8 mouse cellular contexts compared by ENCODE assay signal in the genomic region with DNA sequence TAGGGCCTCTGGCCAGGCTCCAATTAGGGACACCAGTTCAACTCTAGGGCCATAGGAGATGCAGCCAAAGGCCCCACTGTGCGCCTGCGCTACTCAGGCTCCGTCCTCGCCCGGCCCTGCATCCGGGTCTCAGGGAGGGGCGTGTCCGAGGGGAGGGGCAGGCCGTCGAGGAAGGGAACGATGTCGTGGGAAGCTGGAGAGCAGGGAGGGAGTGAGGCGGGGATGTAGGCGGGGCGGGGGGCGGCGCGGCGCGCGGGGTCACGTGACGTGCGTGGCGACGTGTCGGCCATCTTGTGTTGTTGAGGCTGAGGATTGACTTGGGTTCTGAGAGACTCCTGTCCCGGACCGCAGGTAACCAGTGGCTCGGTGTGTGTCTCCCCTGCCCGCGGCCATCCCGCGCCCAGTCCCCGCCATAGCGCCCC. TPM values are rescaled to one million over a fixed set of nuclear protein-coding genes. Genes with fewer than 3 reads are reported as not detected.
A peak's percentile ranks its signal among the peaks of the same experiment; 100 is the strongest.
DNase-seq lines count a peak whose midpoint lies in the region; ATAC-seq lines count a peak whose summit lies in the region.

A gene (plus strand): TSS at position 257 of the 422 bp plus-strand sequence.

- H3K9me3 ChIP-seq in heart, embryonic 13.5 days, result 0 out of 2 replicates have a peak, but pooled peaks cover under 1% of the 10 kb centered on the region
- H3K9me3 ChIP-seq in liver, embryonic 12.5 days (replicated peaks), result no peaks in the 10 kb centered on the region
- no peaks in the 10 kb centered on the region for H3K9me3 ChIP-seq in stomach, embryonic 15.5 days

- H3K9ac ChIP-seq in heart, embryonic 13.5 days, result peak within 1 kb of the TSS; percentile 99
- H3K9ac ChIP-seq in liver, embryonic 12.5 days, result peak within 1 kb of the TSS; percentile 98
- H3K9ac ChIP-seq in stomach, embryonic 15.5 days, result peak within 1 kb of the TSS; percentile 96

- peaks cover 3% of the 10 kb centered on the region for H3K4me1 ChIP-seq in brown adipose tissue, adult 24 weeks (ENCODE audit: control insufficient read depth, insufficient read depth, insufficient read length, low read length)
- peaks cover 24% of the 10 kb centered on the region for H3K4me1 ChIP-seq in heart, embryonic 13.5 days
- H3K4me1 ChIP-seq in liver, embryonic 12.5 days, result peaks cover 34% of the 10 kb centered on the region
- H3K4me1 ChIP-seq in stomach, embryonic 15.5 days, result no peaks in the 10 kb centered on the region; the same call in 1 of the 2 replicates

- peak within 1 kb of the TSS; percentile 48; the same call in 1 of the 2 replicates for H3K27ac ChIP-seq in brown adipose tissue, adult 24 weeks (replicated peaks; ENCODE audit: low read depth, low read length)
- peak within 1 kb of the TSS; percentile 97 for H3K27ac ChIP-seq in heart, embryonic 13.5 days (replicated peaks)
- H3K27ac ChIP-seq in liver, embryonic 12.5 days, result peak within 1 kb of the TSS; percentile 88
- peak within 1 kb of the TSS; percentile 90 for H3K27ac ChIP-seq in stomach, embryonic 15.5 days

- under 1% methylated on average over 34 of the region's 36 CpGs for WGBS in heart, embryonic 13.5 days
- WGBS in liver, embryonic 12.5 days (ENCODE audit: insufficient replicate concordance), result under 1% methylated on average over 33 of the region's 36 CpGs
- under 1% methylated on average over 36 of the region's 36 CpGs for WGBS in stomach, embryonic 15.5 days

- H3K4me3 ChIP-seq in brown adipose tissue, adult 24 weeks (ENCODE audit: insufficient read depth, low read depth, low read length), result peak within 1 kb of the TSS; percentile 80
- H3K4me3 ChIP-seq in heart, embryonic 13.5 days, result peak within 1 kb of the TSS; percentile 98
- H3K4me3 ChIP-seq in liver, embryonic 12.5 days, result peak within 1 kb of the TSS; percentile 99
- peak within 1 kb of the TSS; percentile 70 for H3K4me3 ChIP-seq in stomach, embryonic 15.5 days (replicated peaks)

- peak; percentile 96 for ATAC-seq in heart, embryonic 13.5 days (ENCODE audit: extremely low read depth, insufficient number of reproducible peaks, low FRiP score, low TSS enrichment)
- peak; percentile 98 for ATAC-seq in liver, embryonic 12.5 days
- ATAC-seq in stomach, embryonic 15.5 days (ENCODE audit: insufficient read depth, low FRiP score, low read depth), result peak; percentile 98

- H3K4me2 ChIP-seq in heart, embryonic 13.5 days, result peak within 1 kb of the TSS; percentile 81
- H3K4me2 ChIP-seq in liver, embryonic 12.5 days, result peak within 1 kb of the TSS; percentile 81
- peak within 1 kb of the TSS; percentile 59 for H3K4me2 ChIP-seq in stomach, embryonic 15.5 days

- DNase-seq in CD4-positive, CD25-positive, alpha-beta regulatory T cell, adult 2 months (ENCODE audit: low read depth, low spot score), result peak; percentile 99
- DNase-seq in fat pad, adult 2 months (ENCODE audit: extremely low read depth, low read depth, low spot score), result peak; percentile 42
- DNase-seq in kidney, postnatal 10 days, result peak; percentile 98
- peak; percentile 95 to 96 for DNase-seq in natural killer cell, adult 2 months (ENCODE audit: low spot score in 2 of 2)

- no peaks in the 10 kb centered on the region for H3K27me3 ChIP-seq in heart, embryonic 13.5 days (replicated peaks)
- 0 out of 2 replicates have a peak, but pooled peaks cover 3% of the 10 kb centered on the region for H3K27me3 ChIP-seq in liver, embryonic 12.5 days (replicated peaks)
- H3K27me3 ChIP-seq in stomach, embryonic 15.5 days (replicated peaks), result no peaks in the 10 kb centered on the region

- peaks cover 9% of the 10 kb centered on the region; the same call in 1 of the 2 replicates for H3K36me3 ChIP-seq in heart, embryonic 13.5 days
- H3K36me3 ChIP-seq in liver, embryonic 12.5 days, result peaks cover 10% of the 10 kb centered on the region
- no peaks in the 10 kb centered on the region for H3K36me3 ChIP-seq in stomach, embryonic 15.5 days

RNA-seq across cellular contexts. Expression of the gene that starts here (rescaled TPM):
- polyA plus RNA-seq in brown adipose tissue, adult 24 weeks (2012; ENCODE audit: insufficient read depth, insufficient read length, missing spikeins), result 25.6 and 32.1 TPM in 2 replicates
- 27.7 and 30.1 TPM in 2 replicates for polyA plus RNA-seq in heart, embryonic 13.5 days (2015; fragmentation: Nextera tagmentation; extraction: Ambion mirVana)
- 25.4 and 27.8 TPM in 2 replicates for polyA plus RNA-seq in liver, embryonic 12.5 days (2016; fragmentation: Nextera tagmentation; extraction: Ambion mirVana)
- 46.7 and 49.4 TPM in 2 replicates for polyA plus RNA-seq in stomach, embryonic 15.5 days (2015; fragmentation: Nextera tagmentation; extraction: Ambion mirVana)

Comparison
In these comparisons a context has a peak if more than half of its experiments do, and no peak if none do; other contexts are left out.
1. Peak in every context shown above with its lines: DNase-seq, ATAC-seq, H3K4me3 ChIP-seq and H3K27ac ChIP-seq.
2. DNase-seq: peak in every context shown above with its lines; median percentile 99 in CD4-positive, CD25-positive, alpha-beta regulatory T cell, adult 2 months; 98 in kidney, postnatal 10 days; 96 in natural killer cell, adult 2 months; 42 in fat pad, adult 2 months.